Comparison of ENCODE assay signal across 8 mouse cellular contexts in the genomic region with DNA sequence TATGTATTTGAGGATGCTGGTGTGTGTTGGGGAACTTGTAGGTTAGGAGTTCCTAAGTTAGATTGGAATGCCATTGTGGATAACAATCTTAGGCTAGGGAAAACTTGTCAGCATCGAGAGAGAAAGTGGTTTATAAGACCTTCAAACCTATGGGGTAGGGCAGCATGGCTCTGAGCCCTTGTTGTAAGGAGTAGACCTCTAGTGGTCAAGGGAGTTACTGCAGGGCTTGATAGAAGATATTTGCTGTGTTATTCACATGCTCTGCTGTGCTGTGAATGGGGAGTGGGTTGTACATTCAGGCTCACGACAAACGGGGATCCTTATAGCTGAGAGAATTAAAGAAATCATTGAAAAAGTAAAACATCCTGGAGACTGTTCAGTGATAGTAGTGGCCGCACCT. TPM values are rescaled to one million over a fixed set of nuclear protein-coding genes. Genes with fewer than 3 reads are reported as not detected.
A peak's percentile ranks its signal among the peaks of the same experiment; 100 is the strongest.
DNase-seq lines count a peak whose midpoint lies in the region; ATAC-seq and TF ChIP-seq lines count a peak whose summit lies in the region.
"Had no signal": no experiment of that assay in that cellular context is flagged by ENCODE, and none has a peak within 500 bp of the region (broad histone marks: within the 10 kb centered on the region; RNA-seq: fewer than 3 reads in every experiment).

No protein-coding gene starts in this region.

- H3K9ac ChIP-seq in kidney, embryonic 15.5 days, result no peak overlapping the region
- no peak overlapping the region for H3K9ac ChIP-seq in forebrain, embryonic 14.5 days (ENCODE audit: low read length)

- no peaks in the 10 kb centered on the region for H3K9me3 ChIP-seq in kidney, embryonic 15.5 days (replicated peaks)
- peaks cover 63% of the 10 kb centered on the region for H3K9me3 ChIP-seq in G1E (replicated peaks)
- H3K9me3 ChIP-seq in forebrain, embryonic 14.5 days (replicated peaks; ENCODE audit: control insufficient read depth, low read length), result no peaks in the 10 kb centered on the region
- H3K9me3 ChIP-seq: megakaryocyte, embryonic 14.5 days had no signal

- H3K27ac ChIP-seq in kidney, embryonic 15.5 days, result no peak overlapping the region
- no peak overlapping the region for H3K27ac ChIP-seq in forebrain, embryonic 14.5 days (ENCODE audit: low read depth, low read length)

- intact Hi-C loops in left cerebral cortex, postnatal 10 days (cut with DNase I), result no loop called here

- H3K36me3 ChIP-seq in kidney, embryonic 15.5 days, result no peaks in the 10 kb centered on the region
- no peaks in the 10 kb centered on the region for H3K36me3 ChIP-seq in G1E (replicated peaks)
- no peaks in the 10 kb centered on the region for H3K36me3 ChIP-seq in forebrain, embryonic 14.5 days (ENCODE audit: control insufficient read depth, insufficient read depth, low read length)

- no peak overlapping the region for H3K4me2 ChIP-seq in kidney, embryonic 15.5 days
- H3K4me2 ChIP-seq in forebrain, embryonic 14.5 days (ENCODE audit: low read length), result no peak overlapping the region

- H3K27me3 ChIP-seq in kidney, embryonic 15.5 days, result no peaks in the 10 kb centered on the region
- no peaks in the 10 kb centered on the region for H3K27me3 ChIP-seq in G1E (ENCODE audit: insufficient read depth, low read length)
- H3K27me3 ChIP-seq in forebrain, embryonic 14.5 days (replicated peaks; ENCODE audit: control insufficient read depth, insufficient read depth, low read length), result no peaks in the 10 kb centered on the region
- H3K27me3 ChIP-seq: megakaryocyte, embryonic 14.5 days had no signal

- peaks cover 5% of the 10 kb centered on the region; the same call in 1 of the 2 replicates for H3K4me1 ChIP-seq in kidney, embryonic 15.5 days
- no peaks in the 10 kb centered on the region for H3K4me1 ChIP-seq in G1E (ENCODE audit: insufficient read depth, low read depth, low read length)
- H3K4me1 ChIP-seq in forebrain, embryonic 14.5 days (ENCODE audit: control insufficient read depth, insufficient read depth, low read length), result peaks cover under 1% of the 10 kb centered on the region; the same call in 1 of the 2 replicates
- H3K4me1 ChIP-seq: megakaryocyte, embryonic 14.5 days had no signal

- 34% methylated on average over 4 of the region's 4 CpGs for WGBS in kidney, embryonic 15.5 days
- 35% methylated on average over 4 of the region's 4 CpGs for WGBS in forebrain, embryonic 14.5 days

- 0 out of 2 replicates have a peak, but pooled peaks have one; percentile 17 for TF ChIP-seq CTCF in G1E (IDR thresholded peaks at IDR 0.05; ENCODE audit: low read depth, low read length)

- peak; percentile 21 for DNase-seq in kidney, adult 18-20 months
- no peak for DNase-seq in G1E (ENCODE audit: low spot score)
- DNase-seq in brain, adult 2 months (ENCODE audit: low read depth, low spot score), result peak; percentile 91
- DNase-seq in forebrain, embryonic 14.5 days (ENCODE audit: low spot score), result peak; percentile 88
- DNase-seq in left cerebral cortex, postnatal 10 days (ENCODE audit: extremely low spot score in 1 of 2, low spot score in 2 of 2), result peak; percentile 43 to 51
- peak; percentile 48 to 63 for DNase-seq in right cerebral cortex, postnatal 10 days (ENCODE audit: low spot score in 2 of 2)

- H3K4me3 ChIP-seq in kidney, embryonic 15.5 days (replicated peaks), result no peak overlapping the region
- no peak overlapping the region for H3K4me3 ChIP-seq in G1E (ENCODE audit: low read depth, low read length)
- H3K4me3 ChIP-seq in forebrain, embryonic 14.5 days (ENCODE audit: low read depth, low read length), result no peak overlapping the region
- H3K4me3 ChIP-seq: megakaryocyte, embryonic 14.5 days had no signal

- no peak for ATAC-seq in kidney, embryonic 15.5 days (replicated peaks; ENCODE audit: low FRiP score)
- no peak for ATAC-seq in G1E (ENCODE audit: extremely low read depth, insufficient number of reproducible peaks, low FRiP score, poor library complexity, severe bottlenecking)
- 0 out of 2 replicates have a peak, but pooled peaks have one; percentile 44 for ATAC-seq in forebrain, embryonic 14.5 days

RNA-seq across cellular contexts. Expression of a gene that starts 35.8 kb away (rescaled TPM):
- 7.8 and 8.9 TPM in 2 replicates for polyA plus RNA-seq in kidney, embryonic 15.5 days (2015; fragmentation: Nextera tagmentation; extraction: Ambion mirVana)
- not detected in 2 replicates for total RNA-seq in G1E (2014; fragmentation: Nextera tagmentation)
- total RNA-seq in G1E (2017), result 0.11 and 0.35 TPM in 2 replicates
- not detected in 2 replicates for polyA plus RNA-seq in G1E (2012)
- 15.2 and 17.0 TPM in 2 replicates for polyA plus RNA-seq in forebrain, embryonic 14.5 days (2014; fragmentation: Nextera tagmentation; extraction: Ambion mirVana)
- 10 to 100 TPM; 41.2 to 44.1 TPM for total RNA-seq in left cerebral cortex, postnatal 10 days (2021)
